Mouse (Mus musculus) forebrain, embryonic 16.5 days (tissue): ENCODE results near the gene Muc3. TPM values are rescaled to one million over a fixed set of nuclear protein-coding genes. Genes with fewer than 3 reads are reported as not detected.

Experiments
- ATAC-seq: fragments of 200-750 bp; cut with Nextera tagmentation; 2 replicates; pipeline ENCODE4 v1.8.0; 2017; ENCODE audit warnings: mild to moderate bottlenecking, moderate library complexity
- H3K27ac ChIP-seq: fragments of 300-500 bp; sonication (generic); 2 replicates; pipeline ENCODE4 v1.5.1; 2014; ENCODE audit warnings: low read length, control low read depth
- H3K27me3 ChIP-seq: fragments of 300-500 bp; sonication (generic); replicated peaks from 2 replicates; pipeline ENCODE4 v1.6.1; 2014; ENCODE audit warnings: low read length; ENCODE audit not compliant: control insufficient read depth, insufficient read depth
- H3K36me3 ChIP-seq: fragments of 300-500 bp; sonication (generic); 2 replicates; pipeline ENCODE4 v1.6.1; 2014; ENCODE audit not compliant: control insufficient read depth, insufficient read depth
- H3K4me1 ChIP-seq: fragments of 300-500 bp; sonication (generic); replicated peaks from 2 replicates; pipeline ENCODE4 v1.6.1; 2014; ENCODE audit warnings: low read length; ENCODE audit not compliant: control insufficient read depth, insufficient read depth
- H3K4me2 ChIP-seq: fragments of 300-500 bp; sonication (generic); 2 replicates; pipeline ENCODE4 v1.6.1; 2014; ENCODE audit warnings: mild to moderate bottlenecking, low read length, control low read depth
- H3K4me3 ChIP-seq: fragments of 300-500 bp; sonication (generic); replicated peaks from 2 replicates; pipeline ENCODE4 v1.5.1; 2014; ENCODE audit warnings: mild to moderate bottlenecking, low read length, control low read depth
- H3K9ac ChIP-seq: fragments of 300-500 bp; sonication (generic); replicated peaks from 2 replicates; pipeline ENCODE4 v1.6.1; 2014; ENCODE audit warnings: low read depth, low read length, control low read depth
- H3K9me3 ChIP-seq: fragments of 300-500 bp; sonication (generic); 2 replicates; pipeline ENCODE4 v1.6.1; 2016; ENCODE audit warnings: low read length; ENCODE audit not compliant: control insufficient read depth
- WGBS: fragments of 180-500 bp; shearing (Covaris S2); extraction: QIAGEN DNeasy Blood & Tissue Kit; methylation state at CpG from one replicate; pipeline ENCODE4 v1.1.7; 2014; 5-methylcytosine and 5-hydroxymethylcytosine counted together
- polyA plus RNA-seq: library from polyadenylated mRNA; unstranded; fragments of >200 nt; fragmentation: Nextera tagmentation; extraction: Ambion mirVana; gene quantifications from 2 replicates; pipeline ENCODE4 v1.2.1, GENCODE M21; 2015

Muc3 gene
- polyA plus RNA-seq, 1 experiment from 2014 or later, result not detected

DNA sequence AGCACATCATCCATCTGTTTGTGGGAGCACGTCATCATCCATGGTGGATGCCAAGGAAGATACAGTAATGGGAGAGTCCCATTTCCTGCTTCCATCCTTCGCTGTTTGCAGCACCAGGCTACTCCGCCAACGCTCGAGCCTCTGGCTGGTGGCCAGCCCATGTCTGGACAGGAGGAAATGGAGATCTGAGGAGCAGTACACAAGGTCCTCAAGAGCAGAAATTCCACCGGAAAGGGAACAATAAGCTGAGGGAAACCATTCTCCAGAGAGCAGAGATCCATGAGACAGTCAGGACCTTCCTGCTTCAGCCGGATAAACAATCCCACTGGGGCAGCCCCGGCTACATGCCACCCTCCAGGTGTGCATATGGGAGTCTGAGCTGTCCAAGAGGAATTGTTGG, 61.7 kb downstream of the Muc3 start:
- Histone ChIP-seq H3K9me3 (no peaks in the 10 kb centered on the region), H3K4me3 (no peak overlapping the region), H3K4me2 (no peak overlapping the region), H3K9ac (no peak overlapping the region), H3K4me1 (no peaks in the 10 kb centered on the region), H3K36me3 (no peaks in the 10 kb centered on the region), H3K27ac (no peak overlapping the region), H3K27me3 (no peaks in the 10 kb centered on the region)
- ATAC-seq, result no peak
- WGBS, result 89% methylated on average over 8 of the region's 8 CpGs

DNA sequence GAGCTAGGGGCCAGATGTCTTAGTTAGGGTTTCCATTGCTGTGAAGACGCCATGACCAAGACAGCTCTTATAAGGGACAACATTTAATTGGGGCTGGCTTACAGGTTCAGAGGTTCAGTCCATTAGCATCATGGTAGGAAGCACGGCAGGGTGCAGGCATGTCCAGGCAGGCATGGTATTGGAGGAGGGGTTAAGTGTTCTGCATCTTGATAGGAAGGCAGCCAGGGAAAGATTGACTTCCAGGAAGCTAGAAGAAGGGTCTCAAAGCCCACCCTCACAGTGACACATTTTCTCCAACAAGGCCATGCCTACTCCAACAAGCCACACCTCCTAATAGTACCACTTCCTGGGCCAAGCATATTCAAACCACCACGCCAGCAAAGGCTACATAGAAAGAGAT, 63.4 kb downstream of the Muc3 start:
- Histone ChIP-seq H3K9ac (no peak overlapping the region), H3K4me3 (no peak overlapping the region), H3K27me3 (no peaks in the 10 kb centered on the region), H3K4me2 (no peak overlapping the region), H3K9me3 (no peaks in the 10 kb centered on the region), H3K4me1 (no peaks in the 10 kb centered on the region), H3K27ac (no peak overlapping the region), H3K36me3 (no peaks in the 10 kb centered on the region)
- ATAC-seq, result no peak
- 82% methylated on average over 3 of the region's 3 CpGs for whole genome bisulfite sequencing

DNA sequence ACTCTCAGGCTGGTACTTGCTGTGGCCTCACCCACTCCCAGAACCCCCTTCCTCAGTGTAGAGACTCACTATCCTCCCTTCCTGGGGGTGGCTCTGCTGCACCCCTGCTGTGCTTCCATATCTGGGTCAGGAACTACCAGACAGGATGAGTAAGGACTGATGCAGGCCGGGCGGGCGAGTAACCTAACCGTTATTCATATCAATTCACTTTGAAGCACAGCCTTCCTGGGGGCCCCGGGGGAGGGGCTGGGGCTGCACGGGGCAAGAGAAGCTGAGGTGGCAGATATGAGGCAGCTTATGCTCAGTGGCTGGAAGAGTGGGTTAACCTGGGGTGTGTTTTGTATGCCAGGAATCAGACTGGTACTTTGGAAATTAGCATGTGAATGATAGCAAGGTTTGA, 64.1 kb downstream of the Muc3 start:
- no peak overlapping the region for H3K4me3 ChIP-seq
- no peak for ATAC-seq
- H3K27ac ChIP-seq, result no peak overlapping the region
- no peaks in the 10 kb centered on the region for H3K9me3 ChIP-seq
- no peak overlapping the region for H3K9ac ChIP-seq
- 87% methylated on average over 6 of the region's 6 CpGs for WGBS
- no peaks in the 10 kb centered on the region for H3K4me1 ChIP-seq
- H3K36me3 ChIP-seq, result no peaks in the 10 kb centered on the region
- H3K27me3 ChIP-seq, result no peaks in the 10 kb centered on the region
- no peak overlapping the region for H3K4me2 ChIP-seq

Other genes with a start within 250 kb of the Muc3 start
- 112 and 114 TPM in 2 replicates for gene Ift22, start 241.2 kb downstream of the Muc3 start, polyA plus RNA-seq
- 292 and 326 TPM in 2 replicates for gene Fis1, start 196.0 kb downstream of the Muc3 start, polyA plus RNA-seq
- 0.21 and 0.58 TPM in 2 replicates for gene Cldn15, start 182.7 kb downstream of the Muc3 start, polyA plus RNA-seq
- gene Plod3, start 162.3 kb downstream of the Muc3 start, polyA plus RNA-seq, result 31.6 and 36.5 TPM in 2 replicates
- gene Znhit1, start 161.3 kb downstream of the Muc3 start, polyA plus RNA-seq, result 107 and 131 TPM in 2 replicates
- 3.9 and 4.3 TPM in 2 replicates for gene Vgf, start 122.9 kb downstream of the Muc3 start, polyA plus RNA-seq
- 252 and 272 TPM in 2 replicates for gene Ap1s1, start 103.2 kb downstream of the Muc3 start, polyA plus RNA-seq
- 0.11 and 0.15 TPM in 2 replicates for gene Serpine1, start 77.1 kb downstream of the Muc3 start, polyA plus RNA-seq
- gene Trim56, start 33.1 kb downstream of the Muc3 start, polyA plus RNA-seq, result 2.6 and 3.5 TPM in 2 replicates
- 0.17 TPM in 1 of 2 replicates, not detected in the other for gene Muc3a, start 63.1 kb upstream of the Muc3 start, polyA plus RNA-seq
- 10.2 and 17.2 TPM in 2 replicates for gene Ache, start 138.2 kb upstream of the Muc3 start, polyA plus RNA-seq
- 6.1 and 8.9 TPM in 2 replicates for gene Ufsp1, start 145.3 kb upstream of the Muc3 start, polyA plus RNA-seq
- gene Srrt, start 158.4 kb upstream of the Muc3 start, polyA plus RNA-seq, result 119 and 125 TPM in 2 replicates
- gene Trip6, start 165.1 kb upstream of the Muc3 start, polyA plus RNA-seq, result 17.0 and 17.9 TPM in 2 replicates
- gene Slc12a9, start 184.3 kb upstream of the Muc3 start, polyA plus RNA-seq, result 17.7 and 26.0 TPM in 2 replicates
- gene Ephb4, start 200.8 kb upstream of the Muc3 start, polyA plus RNA-seq, result 6.1 and 8.1 TPM in 2 replicates